Mouse (Mus musculus) splenic B cell, adult 2 months (primary cell): ENCODE data around the gene Map4k3.

Source experiments
- DNase-seq: peaks from one replicate; pipeline ENCODE4 v3.0.0-alpha.2; 2011; ENCODE audit warnings: low read depth, low spot score
- H3K27me3 ChIP-seq: 2 replicates; pipeline ENCODE4 v1.6.1; 2012; ENCODE audit warnings: mild to moderate bottlenecking, low read length, moderate library complexity, mixed read lengths; ENCODE audit not compliant: control insufficient read depth, poor library complexity, insufficient read depth, severe bottlenecking
- H3K36me3 ChIP-seq: 2 replicates; pipeline ENCODE4 v1.6.1; 2012; ENCODE audit warnings: mild to moderate bottlenecking, low read length, moderate library complexity, mixed read lengths; ENCODE audit not compliant: control insufficient read depth, poor library complexity, insufficient read depth, severe bottlenecking

The Map4k3 gene

DNA sequence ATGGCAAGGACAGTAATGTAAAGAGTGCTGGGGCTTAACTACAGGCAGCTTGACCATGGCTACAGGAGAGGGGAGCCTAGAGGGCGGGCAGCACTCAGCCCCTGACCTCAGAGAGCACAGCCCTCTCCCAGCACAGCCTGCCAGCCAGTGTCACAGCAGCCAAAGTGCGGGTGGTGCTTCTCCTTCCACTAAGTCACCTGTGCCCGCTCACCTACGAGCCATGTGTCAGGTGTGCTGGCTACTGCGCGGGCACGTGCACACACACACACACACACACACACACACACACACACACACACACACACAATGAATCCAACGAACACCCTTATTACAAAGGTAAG, 82.6 kb downstream of the Map4k3 start:
- Histone ChIP-seq H3K27me3 (no peaks in the 10 kb centered on the region), H3K36me3 (no peaks in the 10 kb centered on the region; the same call in 1 of the 2 replicates)
- DNase-seq = no peak

DNA sequence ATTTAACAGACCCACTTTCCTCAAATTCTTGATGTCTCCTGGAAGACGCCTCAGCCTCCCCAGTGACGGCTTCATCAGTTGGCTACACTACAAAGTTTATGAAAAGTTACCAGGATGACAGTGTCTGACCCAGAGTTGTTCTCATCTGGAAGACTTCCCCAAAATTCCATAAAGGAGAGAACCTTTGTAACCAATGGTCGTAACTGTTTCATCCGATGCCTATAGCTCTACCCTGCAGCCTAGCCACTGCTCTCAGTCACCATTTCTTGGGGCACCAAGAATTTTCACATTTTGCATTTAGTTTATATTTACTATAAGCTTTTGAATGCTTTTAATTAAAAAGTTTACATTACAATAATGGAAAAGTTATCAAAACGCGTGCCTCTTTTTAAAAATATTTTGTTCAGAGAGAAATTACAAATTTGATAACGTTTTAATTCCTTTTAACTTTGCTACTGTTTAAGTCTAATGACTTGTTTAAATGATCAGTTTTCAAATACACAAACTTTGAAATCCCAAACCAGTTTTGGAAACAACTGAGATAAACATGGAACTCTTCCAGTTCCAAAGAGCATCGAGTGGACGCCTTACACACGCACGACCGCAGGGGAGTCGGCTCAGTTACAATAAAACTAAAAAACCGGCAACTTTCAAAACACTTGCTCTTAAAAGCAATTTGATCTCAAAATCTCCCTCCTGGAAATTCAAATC, 83.1 kb downstream of the Map4k3 start:
- Histone ChIP-seq H3K27me3 (no peaks in the 10 kb centered on the region), H3K36me3 (no peaks in the 10 kb centered on the region; the same call in 1 of the 2 replicates)
- DNase-seq = no peak

DNA sequence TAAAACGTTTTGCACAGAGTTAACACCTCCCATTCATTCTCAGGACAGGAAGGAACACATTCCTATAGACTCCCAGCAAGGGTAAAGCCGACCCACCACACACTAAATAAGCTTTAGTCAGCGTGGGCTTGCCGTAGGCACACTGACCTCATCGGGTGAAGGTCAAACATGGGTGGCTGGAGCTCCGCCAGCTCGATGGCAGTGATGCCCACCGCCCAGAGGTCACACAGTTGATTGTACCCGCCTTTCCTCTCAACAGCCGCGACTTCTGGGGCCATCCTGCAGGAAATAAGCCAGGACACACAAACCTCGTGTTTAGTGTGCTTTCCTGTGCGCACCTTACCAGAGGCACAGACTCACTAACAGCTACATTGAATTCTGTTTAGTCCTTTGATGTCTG, 83.7 kb downstream of the Map4k3 start:
- Histone ChIP-seq H3K36me3 (no peaks in the 10 kb centered on the region; the same call in 1 of the 2 replicates), H3K27me3 (no peaks in the 10 kb centered on the region)
- no peak for DNase-seq

DNA sequence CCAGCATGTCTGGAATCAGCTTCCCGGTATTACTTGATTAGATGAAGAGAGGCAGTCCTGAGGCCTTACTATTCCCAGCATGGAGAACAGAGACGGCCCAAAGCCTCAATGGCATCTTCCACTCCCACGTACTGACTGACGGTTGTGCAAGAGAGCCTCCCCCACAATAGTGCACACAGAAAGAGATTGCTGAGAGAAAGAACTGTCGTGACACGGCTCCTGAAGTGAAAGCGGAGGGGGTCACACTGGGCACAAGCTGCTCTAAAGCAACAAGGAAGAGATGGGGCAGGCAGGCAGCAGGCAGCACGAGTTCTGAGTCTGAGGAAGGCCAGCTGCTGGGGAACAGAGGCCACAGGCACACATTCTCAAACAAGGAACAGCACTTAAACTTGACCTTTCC, 90.2 kb downstream of the Map4k3 start:
- DNase-seq = no peak
- H3K36me3 ChIP-seq = no peaks in the 10 kb centered on the region
- H3K27me3 ChIP-seq = no peaks in the 10 kb centered on the region

DNA sequence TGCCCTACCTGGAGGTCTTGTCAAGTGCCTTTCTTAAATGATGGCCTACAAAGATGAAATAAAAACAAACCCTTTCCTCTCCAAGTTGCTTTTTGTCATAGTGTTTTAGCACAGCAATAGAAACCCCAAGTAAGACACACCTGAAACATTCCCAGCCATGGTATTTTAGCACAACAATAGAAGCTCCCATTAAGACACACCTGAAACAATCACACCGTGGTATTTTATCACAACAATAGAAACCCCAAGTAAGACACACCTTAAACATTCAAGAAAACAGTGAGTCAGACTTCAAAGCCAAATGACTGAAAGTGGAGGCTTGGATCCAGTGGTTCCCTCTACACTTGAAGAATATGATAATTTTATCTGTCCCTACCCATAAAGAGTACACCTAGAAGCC, 92.5 kb downstream of the Map4k3 start:
- Histone ChIP-seq H3K36me3 (no peaks in the 10 kb centered on the region; the same call in 1 of the 2 replicates), H3K27me3 (no peaks in the 10 kb centered on the region)
- DNase-seq = no peak

DNA sequence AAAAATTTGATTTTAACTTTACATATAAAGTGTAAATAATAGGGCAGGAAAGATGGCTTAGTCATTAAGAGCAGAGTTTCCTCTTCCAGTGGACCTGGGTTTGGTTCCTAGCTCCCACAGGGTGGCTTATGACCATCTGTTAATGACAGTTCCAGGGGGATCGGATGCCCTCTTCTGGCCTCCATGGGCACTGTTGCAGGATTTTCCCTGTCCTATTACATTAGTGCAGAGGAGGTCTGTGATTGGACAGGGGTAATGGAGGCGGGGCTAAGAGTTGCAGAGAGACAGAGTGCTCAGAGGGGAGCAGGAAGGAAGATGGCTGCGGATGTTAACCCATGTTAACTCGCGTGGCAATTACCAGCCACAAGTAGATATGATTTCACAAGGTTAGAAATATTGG, 95.4 kb downstream of the Map4k3 start:
- no peaks in the 10 kb centered on the region for H3K27me3 ChIP-seq
- DNase-seq = no peak
- H3K36me3 ChIP-seq = no peaks in the 10 kb centered on the region; the same call in 1 of the 2 replicates

DNA sequence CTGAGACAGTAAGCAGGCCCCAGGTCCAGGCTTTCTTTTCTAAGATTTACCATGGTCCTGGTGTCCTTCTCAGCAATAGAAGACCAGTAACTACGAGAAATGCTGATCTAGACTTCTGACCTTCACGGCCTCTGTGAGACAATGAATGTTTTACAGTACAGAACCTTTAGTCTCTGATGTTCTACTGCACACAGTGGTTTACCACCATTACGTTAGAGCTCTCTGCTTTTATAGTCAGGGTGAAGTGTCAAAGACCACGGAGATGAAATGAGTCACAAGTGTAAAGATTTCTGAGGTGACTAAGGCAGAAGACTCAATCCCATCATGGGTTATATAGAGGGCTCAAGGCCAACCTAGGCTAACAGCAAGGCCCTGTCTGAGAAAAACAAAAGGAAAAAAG, 95.9 kb downstream of the Map4k3 start:
- DNase-seq = no peak
- Histone ChIP-seq H3K36me3 (no peaks in the 10 kb centered on the region; the same call in 1 of the 2 replicates), H3K27me3 (no peaks in the 10 kb centered on the region)

DNA sequence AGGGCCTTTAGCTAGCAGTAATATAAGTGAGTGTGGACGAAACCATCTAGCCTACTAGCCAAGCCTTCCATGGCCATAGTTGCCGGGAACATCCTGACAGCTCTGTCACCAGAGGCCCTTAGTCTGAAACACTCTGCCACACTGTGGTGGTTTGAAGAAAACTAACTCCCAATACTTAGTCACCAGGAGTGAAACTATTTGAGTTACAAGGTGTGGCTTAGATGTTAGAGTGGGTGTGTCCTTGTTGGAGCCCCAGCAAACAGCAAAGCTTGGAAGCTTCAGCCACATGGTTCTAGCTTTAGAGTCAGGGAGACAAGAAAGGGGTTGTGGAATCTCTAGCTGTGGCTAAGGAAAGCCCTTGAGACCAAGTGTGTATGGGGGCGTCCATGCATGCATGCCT, 97.3 kb downstream of the Map4k3 start:
- no peaks in the 10 kb centered on the region; the same call in 1 of the 2 replicates for H3K36me3 ChIP-seq

DNA sequence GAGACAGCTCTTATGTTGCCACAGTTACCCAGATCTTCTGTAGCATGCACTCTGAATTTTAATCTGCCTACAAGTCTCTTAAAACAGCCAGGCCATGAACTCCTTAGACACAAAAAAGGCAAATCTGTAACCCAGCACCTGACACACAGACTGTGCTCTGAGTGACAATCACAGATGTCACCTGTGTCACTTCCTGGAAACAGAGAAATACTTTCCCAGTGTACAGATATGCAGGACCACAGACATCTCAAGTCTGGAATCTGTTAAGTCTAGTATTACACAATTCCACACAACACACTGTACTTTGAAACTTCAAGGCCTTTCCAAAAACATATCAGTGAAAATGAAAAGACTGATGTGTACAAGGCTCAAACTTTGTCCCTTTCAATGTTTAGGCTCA, 103.3 kb downstream of the Map4k3 start:
- no peak for DNase-seq
- no peaks in the 10 kb centered on the region for H3K27me3 ChIP-seq
- no peaks in the 10 kb centered on the region; the same call in 1 of the 2 replicates for H3K36me3 ChIP-seq

More for the DNA sequence above, 97.3 kb downstream of the Map4k3 start:
- no peak for DNase-seq
- H3K27me3 ChIP-seq = no peaks in the 10 kb centered on the region

DNA sequence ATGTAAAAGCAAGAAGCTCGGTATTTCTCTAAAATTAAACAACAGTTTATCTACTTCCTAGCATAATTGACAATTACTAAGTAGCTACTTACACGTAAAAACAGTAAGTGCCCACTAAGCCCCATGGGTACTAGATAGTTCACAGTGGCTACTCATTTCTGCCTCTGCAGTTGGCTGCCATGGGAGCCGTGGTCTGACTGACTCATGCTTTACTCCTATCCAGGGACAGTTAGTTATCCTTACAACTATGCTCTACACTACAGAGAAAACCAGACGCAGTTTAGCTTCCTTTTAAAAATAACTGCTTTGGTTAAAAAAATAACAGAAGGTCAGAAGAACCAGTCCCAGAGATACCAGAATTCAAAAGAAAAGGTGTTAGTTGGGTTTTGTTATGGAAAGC, 106.6 kb downstream of the Map4k3 start:
- Histone ChIP-seq H3K27me3 (no peaks in the 10 kb centered on the region), H3K36me3 (no peaks in the 10 kb centered on the region; the same call in 1 of the 2 replicates)
- no peak for DNase-seq

DNA sequence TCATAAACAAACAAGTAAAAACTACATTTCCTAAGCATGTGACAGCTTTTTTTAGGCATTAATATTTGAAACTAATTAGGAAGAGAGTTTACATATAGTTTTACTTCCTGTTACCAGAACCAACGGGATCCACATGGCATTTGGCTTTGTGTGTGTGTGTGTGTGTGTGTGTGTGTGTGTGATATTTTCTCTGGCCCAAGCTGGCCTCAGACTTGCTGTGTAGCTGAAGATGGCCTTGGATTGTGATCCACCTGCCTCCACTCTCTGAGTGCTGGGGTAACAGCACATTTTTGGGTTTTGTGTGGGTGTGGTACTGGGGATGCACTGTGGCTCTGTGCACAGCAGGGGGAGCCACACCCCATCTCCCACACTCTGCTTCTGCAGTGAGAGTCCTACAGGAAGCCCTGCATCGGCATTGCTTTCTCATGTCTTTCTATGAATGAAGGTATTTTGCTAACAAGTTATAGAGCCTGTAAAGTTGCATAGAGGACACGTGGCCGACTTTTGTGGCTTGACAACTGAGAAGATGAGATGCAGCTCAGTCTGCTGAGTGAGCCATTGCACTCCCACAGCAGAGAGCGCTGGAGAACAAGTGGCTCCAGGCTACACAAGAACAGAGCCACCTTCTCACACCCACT, 107.4 kb downstream of the Map4k3 start:
- DNase-seq = peak; percentile 69
- H3K27me3 ChIP-seq = no peaks in the 10 kb centered on the region
- no peaks in the 10 kb centered on the region; the same call in 1 of the 2 replicates for H3K36me3 ChIP-seq

DNA sequence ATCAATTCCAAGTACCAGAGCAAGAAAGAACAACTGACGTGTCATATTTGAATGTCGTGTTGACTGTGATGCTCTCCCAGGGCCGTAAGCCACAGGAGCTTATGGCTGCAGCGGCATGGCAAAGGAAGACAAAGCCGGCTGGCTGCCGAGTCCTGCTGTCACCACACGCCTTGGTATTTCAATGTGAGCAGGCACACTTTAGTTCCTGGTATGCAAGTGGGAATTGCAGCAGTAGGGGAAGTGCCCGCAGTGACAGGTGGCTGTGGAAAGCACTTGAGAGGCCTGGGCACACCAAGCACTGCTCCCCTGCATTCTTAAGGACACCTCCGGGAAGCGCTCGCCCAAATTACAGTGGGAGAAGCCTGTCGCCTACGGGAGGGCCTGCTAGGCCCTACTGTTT, 108.7 kb downstream of the Map4k3 start:
- H3K27me3 ChIP-seq = no peaks in the 10 kb centered on the region
- DNase-seq = no peak
- H3K36me3 ChIP-seq = no peaks in the 10 kb centered on the region; the same call in 1 of the 2 replicates

DNA sequence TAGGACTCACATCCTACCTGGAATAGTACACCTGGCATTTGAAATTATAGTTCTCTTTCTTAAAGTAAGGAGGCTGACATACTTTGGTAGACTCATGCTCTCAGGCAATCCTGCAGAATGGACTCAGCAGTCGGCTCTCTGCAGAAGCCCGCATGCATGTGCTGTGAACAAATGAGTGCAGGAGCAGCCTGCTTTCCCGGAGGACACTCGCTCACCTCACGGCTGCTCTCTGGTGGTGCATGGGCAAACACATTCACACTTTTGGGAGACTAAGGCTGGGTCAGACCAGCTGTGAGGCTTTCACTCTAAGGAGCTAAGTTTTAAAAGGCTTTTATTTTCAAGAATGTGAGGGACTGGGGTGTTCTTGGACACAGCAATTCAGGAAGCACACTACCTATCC, 109.4 kb downstream of the Map4k3 start:
- no peaks in the 10 kb centered on the region for H3K27me3 ChIP-seq
- H3K36me3 ChIP-seq = no peaks in the 10 kb centered on the region; the same call in 1 of the 2 replicates
- no peak for DNase-seq

DNA sequence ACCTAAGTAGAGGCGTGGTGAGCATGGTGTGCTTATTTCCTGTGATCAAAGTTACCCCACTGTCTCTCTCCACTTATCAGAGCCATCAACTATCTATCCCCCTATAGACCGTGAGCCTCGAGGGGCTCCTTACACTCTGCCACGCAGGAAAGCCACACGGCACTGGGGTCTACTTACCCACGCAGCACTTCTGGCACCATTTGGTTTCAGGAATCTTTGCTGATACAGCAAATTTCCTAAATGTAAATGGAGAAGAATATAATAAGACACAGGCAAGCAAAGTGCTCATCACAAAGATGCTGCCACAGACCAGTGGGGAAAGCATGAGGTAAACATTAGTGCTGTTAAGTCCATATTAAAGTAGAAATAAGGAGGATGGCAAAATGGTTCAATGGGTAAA, 124.5 kb downstream of the Map4k3 start:
- DNase-seq = no peak
- no peaks in the 10 kb centered on the region for H3K27me3 ChIP-seq
- peaks cover 7% of the 10 kb centered on the region; the same call in 1 of the 2 replicates for H3K36me3 ChIP-seq

DNA sequence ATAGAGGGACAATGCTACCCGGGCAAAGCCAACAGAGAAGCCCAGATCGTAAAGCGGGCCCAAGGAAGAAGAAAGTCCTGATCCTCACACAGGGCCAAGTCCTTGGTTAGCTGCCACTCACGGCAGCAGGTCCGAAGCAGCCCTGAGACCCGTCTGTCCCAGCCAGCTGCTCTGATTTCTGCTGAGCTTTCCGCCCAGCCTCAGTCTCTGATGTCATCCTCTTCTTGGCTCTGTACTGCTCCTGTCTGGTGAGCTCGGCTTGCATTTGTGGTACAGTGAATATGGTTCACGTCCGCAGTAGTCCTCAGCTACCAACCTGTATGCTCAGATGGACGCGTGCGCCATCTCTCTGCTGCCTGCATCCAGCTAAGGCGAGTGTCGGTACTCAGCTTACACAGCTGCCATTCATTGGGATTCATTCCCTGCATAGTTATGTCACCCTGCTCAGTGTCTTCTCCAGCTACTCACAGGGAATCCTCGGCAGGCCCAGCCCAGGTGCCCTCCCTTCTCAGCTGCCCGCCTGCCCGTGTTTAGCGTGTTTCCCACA, 125.1 kb downstream of the Map4k3 start:
- Histone ChIP-seq H3K27me3 (no peaks in the 10 kb centered on the region), H3K36me3 (0 out of 2 replicates have a peak, but pooled peaks cover 7% of the 10 kb centered on the region)
- DNase-seq = no peak
